Mouse (Mus musculus): ENCODE data around the gene Cdc34.

GRCm38 (mm10) chr10:79723692-79724091 lies 41.7 kb downstream of the Cdc34 start:
- no peak for TF ChIP-seq POLR2A (IDR thresholded peaks at IDR 0.05; ENCODE audit: borderline replicate concordance, extremely low read depth, insufficient read depth, insufficient read length, poor library complexity, severe bottlenecking)
- no peak for TF ChIP-seq CTCF (IDR thresholded peaks at IDR 0.05; ENCODE audit: borderline replicate concordance, extremely low read depth, insufficient read depth, insufficient read length)

Measured in brain, embryonic 14.5 days (tissue).